Mouse (Mus musculus) WW6 (cell line): ENCODE measurements at regions not wholly inside any gene's neighbourhood (a gene's known extent, or its start where the extent isn't known, plus 50 kb on each side); places are given as distances from the start of the nearest gene placed in this dataset.
A peak's percentile ranks its signal among the peaks of the same experiment; 100 is the strongest.
"Not testable (repeated sequence)": the region's sequence is repeated elsewhere in the genome, so short reads cannot be mapped to it uniquely, and the experiment has no call there.

Source experiments
- DNase-seq: peaks from one replicate; pipeline ENCODE4 v3.0.0-alpha.2; 2013; ENCODE audit warnings: low read depth, low spot score

DNA sequence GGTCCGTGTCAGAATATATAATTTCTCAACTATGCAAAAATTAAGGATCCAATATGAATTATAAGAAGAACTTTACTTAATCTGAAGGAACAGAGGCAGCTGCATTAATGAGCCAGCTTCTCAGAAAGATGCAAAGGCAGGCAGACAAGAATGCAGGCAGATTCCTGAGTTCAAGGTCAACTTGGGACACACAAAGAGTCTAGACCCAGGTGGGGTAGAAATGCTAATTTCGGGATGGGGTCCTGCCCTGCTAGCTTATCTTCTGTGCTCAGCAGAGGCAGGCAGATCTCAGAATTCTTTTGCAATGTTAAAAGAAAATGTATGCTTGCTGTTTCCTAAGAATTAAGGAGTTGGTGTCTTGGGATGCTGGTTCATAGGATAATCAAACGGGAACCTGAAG lies 181.9 kb upstream of the Dlgap1 start:
- peak; percentile 31 for DNase-seq

GRCm38 (mm10) chr17:69821473-69821872 lies 147.4 kb upstream of the Dlgap1 start:
- DNase-seq: no peak

GRCm38 (mm10) chr17:69821901-69822300 lies 147.0 kb upstream of the Dlgap1 start:
- DNase-seq: no peak

DNA sequence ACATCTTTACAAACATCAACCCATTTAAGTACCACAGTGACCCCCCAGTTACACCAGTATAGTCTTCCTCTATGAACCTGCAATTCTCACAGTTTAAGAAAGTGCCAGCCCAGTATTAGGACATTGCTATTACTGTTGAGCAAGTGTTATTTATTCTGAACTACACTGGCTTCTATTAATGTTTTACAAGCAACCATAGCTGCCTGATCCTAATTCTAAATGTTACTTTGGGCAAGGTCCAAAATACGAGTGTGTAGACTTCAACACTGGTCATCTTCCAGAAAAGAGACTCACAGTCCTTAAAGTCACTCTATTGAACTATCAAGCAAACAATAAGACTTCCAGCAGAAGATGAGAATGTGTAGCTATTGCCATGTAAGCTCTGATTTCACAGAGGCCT lies 146.0 kb upstream of the Dlgap1 start:
- no peak for DNase-seq

DNA sequence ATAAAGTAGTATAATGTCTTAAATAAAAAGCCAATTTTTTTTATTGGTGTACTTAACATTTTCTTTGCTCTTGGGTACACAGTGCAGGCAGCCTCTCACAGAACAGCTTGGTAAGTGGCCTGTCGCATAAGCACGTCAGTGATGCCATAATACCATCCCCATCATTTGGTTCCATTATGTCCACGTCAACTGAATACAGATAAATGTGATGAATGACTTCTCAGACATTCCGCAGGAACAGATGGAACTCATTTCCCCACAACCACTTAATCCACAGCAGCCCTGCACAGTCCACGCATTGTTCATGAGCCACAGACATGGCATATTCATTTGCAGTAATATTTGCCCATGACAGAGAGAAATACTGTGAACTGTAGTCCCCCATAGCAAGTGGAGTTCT lies 127.6 kb upstream of the Dlgap1 start:
- no peak for DNase-seq

GRCm38 (mm10) chr17:69848306-69848705 lies 120.6 kb upstream of the Dlgap1 start:
- no peak for DNase-seq

- DNase-seq: peak; percentile 3
These were observed 118.8 kb upstream of the Dlgap1 start for GRCm38 (mm10) chr17:69850075-69850474.

DNA sequence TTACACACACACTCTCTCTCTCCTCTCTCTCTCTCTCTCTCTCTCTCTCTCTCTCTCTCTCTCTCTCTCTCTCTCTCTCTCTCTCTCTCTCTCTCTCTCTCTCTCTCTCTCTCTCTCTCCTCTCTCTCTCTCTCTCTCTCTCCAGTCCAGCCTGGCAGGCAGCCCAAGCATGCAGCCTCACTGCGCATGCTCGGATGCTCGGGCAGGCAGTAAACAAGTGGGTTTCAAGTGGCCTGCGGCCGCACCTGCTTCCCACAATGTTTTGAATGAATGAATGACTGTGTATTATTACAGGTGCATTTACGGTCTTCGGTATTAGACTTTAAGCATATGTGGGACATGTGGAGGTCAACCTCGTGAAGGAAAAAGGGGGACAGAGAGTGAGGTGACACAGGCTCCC lies 88.9 kb upstream of the Dlgap1 start:
- DNase-seq: not testable (repeated sequence)

DNA sequence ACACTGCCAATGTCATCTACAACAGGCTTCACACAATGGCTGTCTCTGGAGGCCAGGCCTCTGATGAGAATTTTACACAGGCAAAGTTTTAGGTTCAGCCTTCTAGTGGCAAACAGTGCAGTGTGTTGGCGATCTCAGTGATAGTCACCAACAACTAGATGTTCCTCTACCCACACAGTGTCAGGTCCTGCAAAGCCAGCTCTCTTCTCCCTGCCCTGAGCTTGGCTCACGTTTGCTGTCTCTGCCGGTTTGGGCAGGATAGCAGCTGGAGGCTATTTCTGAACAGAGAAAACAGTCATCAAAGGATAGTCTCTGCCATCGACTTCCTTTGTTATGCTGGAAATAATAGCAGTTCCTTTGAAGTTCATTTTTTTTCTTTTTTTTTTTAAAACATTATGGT lies 74.9 kb upstream of the Dlgap1 start:
- DNase-seq: no peak
